Mouse (Mus musculus): ENCODE data around the gene Rtl6. TPM values are rescaled to one million over a fixed set of nuclear protein-coding genes. Genes with fewer than 3 reads are reported as not detected.

Gene Rtl6
- 13.1 and 14.9 TPM in 2 replicates for polyA plus RNA-seq (2016; fragmentation: Nextera tagmentation; extraction: Ambion mirVana)

DNA sequence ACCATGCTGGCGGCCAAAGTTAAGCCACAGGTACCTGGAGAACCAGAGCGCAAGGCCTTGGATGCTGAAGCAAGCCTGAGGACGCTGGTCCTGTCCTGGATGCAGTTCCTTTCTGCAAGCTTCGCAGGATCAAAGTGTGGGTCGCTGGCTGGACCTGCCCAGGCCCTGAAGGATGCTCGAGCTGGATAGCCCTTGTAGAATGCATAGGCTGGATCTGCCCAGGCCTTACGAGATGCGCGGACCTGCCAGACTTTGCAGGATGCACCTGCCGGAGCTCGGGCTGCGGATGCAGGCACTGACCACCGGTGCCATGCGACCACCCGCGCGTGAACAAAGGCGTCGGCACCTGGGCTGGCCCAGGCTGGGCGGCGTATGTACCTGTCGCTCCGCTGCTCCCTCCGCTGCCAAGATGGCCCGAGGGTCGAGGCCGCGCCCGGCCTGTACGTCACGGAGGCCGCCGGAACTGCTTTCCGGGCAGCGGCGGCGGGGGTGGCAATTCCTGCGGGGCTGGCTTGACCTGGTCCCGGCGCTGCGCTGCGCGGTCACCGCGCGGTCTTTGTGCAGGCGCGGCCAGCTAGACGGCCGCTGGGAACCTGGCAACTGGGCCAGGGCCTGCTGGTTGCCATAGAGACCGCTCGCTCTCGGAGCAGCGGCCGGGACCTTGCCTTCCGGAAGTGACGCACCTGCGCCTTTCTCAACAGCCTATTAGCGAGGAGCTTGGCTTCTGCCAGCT lies at the start of gene Rtl6:
Gene Rtl6, minus strand, starts transcription at position 635 of the 733 bp plus-strand sequence.
- peak within 1 kb of the TSS; percentile 94 for H3K27ac ChIP-seq
- WGBS = 10% methylated on average over 59 of the region's 59 CpGs

DNA sequence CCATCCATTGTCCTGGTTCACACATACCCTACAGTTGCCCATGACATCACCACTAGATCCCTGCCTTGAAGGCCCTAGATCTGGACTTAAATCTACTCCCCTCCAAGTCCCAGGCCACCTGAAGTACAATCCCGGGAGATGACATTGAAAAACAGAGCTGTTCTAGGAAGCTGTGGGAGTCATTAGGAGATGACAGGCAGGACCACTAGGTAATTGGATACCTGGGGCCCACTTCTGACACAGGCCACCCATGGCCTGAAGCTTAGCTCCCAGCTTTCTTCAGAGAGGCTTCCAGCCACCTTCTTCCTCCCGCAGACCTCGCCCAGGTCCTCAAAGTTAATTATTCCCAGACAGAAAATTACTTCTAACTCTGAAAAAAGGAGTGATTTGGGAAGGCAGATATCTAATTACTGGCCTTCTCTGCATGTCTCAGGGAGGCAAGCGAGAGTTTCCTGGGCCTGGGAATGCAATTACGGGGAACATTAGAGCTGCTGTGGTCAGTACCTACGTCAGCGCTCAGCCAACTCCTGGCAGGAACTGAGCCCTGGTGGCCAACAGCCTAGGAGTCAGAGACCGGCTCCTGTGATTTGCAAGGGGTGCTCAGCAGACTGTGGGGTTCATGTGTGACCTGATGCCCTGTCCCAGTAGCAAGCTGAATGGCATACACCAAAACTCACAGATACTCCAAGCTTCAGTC lies 45.8 kb upstream of the Rtl6 start:
- Histone ChIP-seq H3K27me3 (ENCODE audit: insufficient read depth, poor library complexity, severe bottlenecking) (no peaks in the 10 kb centered on the region; the same call in 1 of the 2 replicates), H3K4me3 (no peak overlapping the region), H3K36me3 (no peaks in the 10 kb centered on the region), H3K4me1 (0 out of 2 replicates have a peak, but pooled peaks cover under 1% of the 10 kb centered on the region), H3K9me3 (0 out of 2 replicates have a peak, but pooled peaks cover 3% of the 10 kb centered on the region), H3K27ac (no peak overlapping the region)
- no peak for DNase-seq (ENCODE audit: low spot score)
- WGBS = 78% methylated on average over 8 of the region's 8 CpGs

More for the DNA sequence above, at the start of gene Rtl6:
- Histone ChIP-seq H3K4me3 (peak within 1 kb of the TSS; percentile 77), H3K27me3 (ENCODE audit: insufficient read depth, poor library complexity, severe bottlenecking) (peaks cover 11% of the 10 kb centered on the region), H3K4me1 (peaks cover 19% of the 10 kb centered on the region), H3K9me3 (no peaks in the 10 kb centered on the region), H3K36me3 (peaks cover 24% of the 10 kb centered on the region)
- DNase-seq (ENCODE audit: low spot score) = peak; percentile 95

DNA sequence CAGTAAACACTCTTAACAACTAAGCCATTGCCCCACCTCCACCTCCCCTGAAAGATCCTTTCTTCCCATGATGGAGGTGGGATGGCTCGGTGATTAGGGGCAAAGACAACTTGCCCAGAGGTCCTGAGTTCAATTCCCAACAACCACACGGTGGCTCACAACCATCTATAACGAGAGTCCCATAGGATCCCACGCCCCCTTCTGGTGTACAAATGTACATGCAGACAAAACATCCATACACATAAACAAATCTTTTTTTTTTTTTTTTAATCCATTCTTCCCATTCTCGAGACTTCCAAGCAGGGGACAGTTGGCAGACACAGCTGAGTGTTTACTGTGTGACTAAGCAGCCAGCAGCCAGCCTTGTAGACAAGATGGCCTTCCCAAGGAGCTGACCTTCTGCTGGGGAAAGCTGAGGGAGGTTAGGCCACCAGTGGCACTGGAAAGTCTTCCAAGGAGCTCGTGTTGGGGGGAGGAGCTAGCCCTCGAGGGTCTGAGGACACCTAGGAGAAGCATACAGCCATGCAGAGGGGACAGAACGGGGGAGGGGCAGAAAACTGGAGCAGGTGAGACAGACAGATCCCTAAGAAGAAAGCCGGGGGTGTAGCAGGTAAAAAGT lies 43.5 kb upstream of the Rtl6 start:
- 0 out of 2 replicates have a peak, but pooled peaks cover 3% of the 10 kb centered on the region for H3K4me1 ChIP-seq
- no peak for DNase-seq (ENCODE audit: low spot score)
- H3K9me3 ChIP-seq = no peaks in the 10 kb centered on the region
- H3K4me3 ChIP-seq = no peak overlapping the region
- 71% methylated on average over 9 of the region's 9 CpGs for WGBS
- no peak overlapping the region for H3K27ac ChIP-seq
- H3K27me3 ChIP-seq (ENCODE audit: insufficient read depth, poor library complexity, severe bottlenecking) = peaks cover 6% of the 10 kb centered on the region; the same call in 1 of the 2 replicates
- no peaks in the 10 kb centered on the region for H3K36me3 ChIP-seq

DNA sequence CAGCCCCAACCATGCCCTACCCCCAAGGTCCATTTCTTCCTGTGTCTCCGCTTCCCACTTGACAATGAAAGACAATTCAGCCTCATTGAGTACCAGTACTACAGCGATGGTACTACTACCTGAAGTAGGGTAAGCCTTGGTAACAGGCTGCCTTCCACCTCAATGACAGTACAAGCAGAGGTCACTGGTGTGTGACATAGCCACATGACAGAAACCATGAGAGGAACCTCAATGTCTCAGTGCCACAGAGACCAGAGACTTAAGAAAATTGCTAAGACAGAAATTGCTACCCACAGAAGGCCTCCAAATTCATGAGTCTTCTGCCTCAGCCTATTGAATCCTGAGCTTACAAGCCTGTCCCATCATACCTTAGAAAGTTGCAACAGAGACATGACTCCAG lies 41.3 kb upstream of the Rtl6 start:
- Histone ChIP-seq H3K4me1 (peaks cover 3% of the 10 kb centered on the region; the same call in 1 of the 2 replicates), H3K4me3 (no peak overlapping the region), H3K27me3 (ENCODE audit: insufficient read depth, poor library complexity, severe bottlenecking) (peaks cover 7% of the 10 kb centered on the region; the same call in 1 of the 2 replicates), H3K9me3 (no peaks in the 10 kb centered on the region), H3K27ac (no peak overlapping the region), H3K36me3 (no peaks in the 10 kb centered on the region)
- 85% methylated on average over 2 of the region's 2 CpGs for WGBS
- no peak for DNase-seq (ENCODE audit: low spot score)

DNA sequence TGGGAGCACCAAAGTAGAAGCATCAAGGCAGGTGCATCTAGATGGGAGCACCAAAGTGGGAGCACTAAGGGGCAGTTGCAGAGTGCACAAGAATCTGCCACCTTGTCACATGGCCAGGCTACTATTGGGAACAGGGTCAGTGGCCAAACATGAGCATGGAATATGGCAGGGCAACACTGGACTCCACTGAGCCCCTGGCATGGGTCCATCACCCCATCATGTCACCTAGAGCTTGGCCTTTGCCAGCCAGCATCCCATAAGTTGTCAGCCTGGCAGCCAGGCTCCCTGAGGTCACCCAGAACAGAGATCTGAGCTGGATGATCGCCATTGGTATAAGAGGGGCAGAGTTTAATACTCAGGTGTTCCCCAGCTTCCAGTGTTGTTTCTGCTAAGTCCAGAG lies 40.2 kb upstream of the Rtl6 start:
- H3K36me3 ChIP-seq = no peaks in the 10 kb centered on the region
- H3K4me3 ChIP-seq = no peak overlapping the region
- peaks cover 7% of the 10 kb centered on the region for H3K4me1 ChIP-seq
- peaks cover 7% of the 10 kb centered on the region; the same call in 1 of the 2 replicates for H3K27me3 ChIP-seq (ENCODE audit: insufficient read depth, poor library complexity, severe bottlenecking)
- no peak overlapping the region for H3K27ac ChIP-seq
- WGBS = 78% methylated on average over 1 of the region's 1 CpGs
- H3K9me3 ChIP-seq = no peaks in the 10 kb centered on the region
- no peak for DNase-seq (ENCODE audit: low spot score)

DNA sequence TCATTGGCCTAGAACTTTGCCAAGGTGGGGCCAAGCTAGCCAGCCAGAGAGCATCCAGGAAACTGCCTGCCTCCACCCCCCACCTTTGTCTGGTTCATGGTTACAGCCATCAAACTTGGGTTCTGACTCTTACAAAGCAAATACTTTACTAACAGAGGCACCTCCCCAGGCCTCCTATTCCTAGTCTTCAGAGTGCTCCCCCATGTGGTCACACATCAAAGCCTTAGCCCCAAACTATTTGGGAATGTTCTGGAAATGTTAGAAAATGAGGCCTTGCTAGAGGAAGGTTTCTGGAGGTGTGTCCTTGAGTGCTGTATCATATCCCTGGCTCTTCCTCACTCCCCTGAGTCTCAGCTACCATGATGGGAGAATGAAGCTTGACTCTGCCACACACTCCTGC lies 39.4 kb upstream of the Rtl6 start:
- Histone ChIP-seq H3K4me1 (peaks cover 15% of the 10 kb centered on the region), H3K9me3 (no peaks in the 10 kb centered on the region), H3K27me3 (ENCODE audit: insufficient read depth, poor library complexity, severe bottlenecking) (peaks cover 7% of the 10 kb centered on the region; the same call in 1 of the 2 replicates), H3K36me3 (no peaks in the 10 kb centered on the region), H3K27ac (no peak overlapping the region), H3K4me3 (no peak overlapping the region)
- no peak for DNase-seq (ENCODE audit: low spot score)

DNA sequence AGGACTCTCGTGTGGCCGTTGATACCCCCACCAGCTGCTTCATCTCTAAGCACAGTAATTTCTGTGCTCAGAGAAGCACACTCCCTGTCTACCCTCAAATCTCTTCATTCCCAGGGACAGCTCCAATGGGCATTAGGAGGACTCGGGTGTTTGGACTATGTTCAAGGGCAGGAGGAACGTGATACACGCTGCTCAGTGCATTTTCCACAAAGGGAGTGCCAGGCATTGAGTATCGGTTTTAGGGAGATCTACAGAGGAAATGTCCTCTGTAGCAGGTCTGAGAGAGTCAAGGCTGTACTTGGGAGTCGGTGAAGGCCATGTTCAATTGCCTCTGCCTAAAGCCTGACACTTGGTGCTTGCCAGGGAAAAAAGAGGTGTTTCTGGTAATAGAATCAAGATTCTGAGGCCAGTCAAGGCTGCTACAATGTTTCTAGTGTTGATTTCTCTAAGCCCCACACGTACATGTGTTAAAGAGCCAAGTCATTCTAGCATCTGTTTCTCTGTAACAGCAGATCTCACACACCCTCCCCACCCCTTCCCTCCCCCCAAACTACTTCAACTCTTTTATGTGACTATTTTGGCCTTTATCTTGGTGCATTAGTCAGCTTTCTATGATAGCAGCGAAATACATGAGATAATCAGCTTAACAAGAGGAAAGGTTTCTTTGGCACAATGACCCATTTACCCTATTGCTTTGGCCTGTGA lies 37.8 kb upstream of the Rtl6 start:
- H3K27ac ChIP-seq = no peak overlapping the region
- peaks cover 14% of the 10 kb centered on the region; the same call in 1 of the 2 replicates for H3K27me3 ChIP-seq (ENCODE audit: insufficient read depth, poor library complexity, severe bottlenecking)
- no peaks in the 10 kb centered on the region for H3K36me3 ChIP-seq
- H3K4me1 ChIP-seq = peaks cover 24% of the 10 kb centered on the region
- no peaks in the 10 kb centered on the region for H3K9me3 ChIP-seq
- no peak for DNase-seq (ENCODE audit: low spot score)
- 63% methylated on average over 9 of the region's 9 CpGs for WGBS
- H3K4me3 ChIP-seq = no peak overlapping the region

DNA sequence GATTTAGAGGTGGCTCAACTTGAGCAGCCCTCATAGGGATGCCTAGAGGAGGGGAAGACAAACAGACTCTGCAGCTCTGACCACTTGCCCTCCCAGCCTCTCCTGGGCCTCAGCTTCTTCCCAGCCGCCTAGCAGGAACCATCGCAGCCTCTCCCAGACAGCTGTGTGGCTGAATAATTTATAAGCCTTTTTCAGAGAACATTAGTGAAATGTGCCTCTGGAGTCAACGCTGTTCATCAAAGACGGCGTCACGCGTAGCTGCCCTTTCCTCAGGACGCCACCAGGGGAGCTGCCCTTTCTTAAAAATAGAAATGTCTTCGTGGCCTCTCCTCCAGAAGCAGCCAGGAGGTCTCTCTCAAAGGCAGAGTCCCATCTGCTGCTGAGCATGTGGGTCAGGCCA lies 35.9 kb upstream of the Rtl6 start:
- Histone ChIP-seq H3K27me3 (ENCODE audit: insufficient read depth, poor library complexity, severe bottlenecking) (peaks cover 25% of the 10 kb centered on the region), H3K36me3 (no peaks in the 10 kb centered on the region), H3K4me1 (peaks cover 28% of the 10 kb centered on the region), H3K27ac (no peak overlapping the region), H3K9me3 (no peaks in the 10 kb centered on the region), H3K4me3 (no peak overlapping the region)
- no peak for DNase-seq (ENCODE audit: low spot score)
- 50% methylated on average over 9 of the region's 9 CpGs for WGBS

DNA sequence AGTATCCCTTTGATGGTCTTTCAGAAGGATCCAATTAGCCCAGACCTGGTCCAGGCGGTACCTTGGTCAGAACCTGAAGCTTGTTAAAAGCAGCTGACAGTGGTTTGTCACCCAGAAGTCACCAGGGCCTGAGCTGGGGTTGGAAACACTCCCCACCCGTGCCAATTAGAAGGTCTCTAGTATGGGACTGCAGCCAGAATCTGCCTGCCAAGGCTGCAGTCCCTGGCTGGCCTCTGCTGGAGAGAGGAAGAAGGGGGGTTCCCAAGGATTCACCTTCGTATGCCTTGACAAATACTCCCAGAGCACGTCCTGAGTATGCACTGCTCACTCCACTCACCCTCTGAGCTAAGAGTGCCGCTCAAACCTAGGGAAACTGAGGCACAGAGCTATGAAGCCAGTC lies 34.6 kb upstream of the Rtl6 start:
- H3K36me3 ChIP-seq = no peaks in the 10 kb centered on the region
- no peak for DNase-seq (ENCODE audit: low spot score)
- no peak overlapping the region for H3K4me3 ChIP-seq
- no peak overlapping the region for H3K27ac ChIP-seq
- H3K4me1 ChIP-seq = peaks cover 25% of the 10 kb centered on the region
- WGBS = 64% methylated on average over 5 of the region's 5 CpGs
- H3K27me3 ChIP-seq (ENCODE audit: insufficient read depth, poor library complexity, severe bottlenecking) = peaks cover 25% of the 10 kb centered on the region
- H3K9me3 ChIP-seq = no peaks in the 10 kb centered on the region

DNA sequence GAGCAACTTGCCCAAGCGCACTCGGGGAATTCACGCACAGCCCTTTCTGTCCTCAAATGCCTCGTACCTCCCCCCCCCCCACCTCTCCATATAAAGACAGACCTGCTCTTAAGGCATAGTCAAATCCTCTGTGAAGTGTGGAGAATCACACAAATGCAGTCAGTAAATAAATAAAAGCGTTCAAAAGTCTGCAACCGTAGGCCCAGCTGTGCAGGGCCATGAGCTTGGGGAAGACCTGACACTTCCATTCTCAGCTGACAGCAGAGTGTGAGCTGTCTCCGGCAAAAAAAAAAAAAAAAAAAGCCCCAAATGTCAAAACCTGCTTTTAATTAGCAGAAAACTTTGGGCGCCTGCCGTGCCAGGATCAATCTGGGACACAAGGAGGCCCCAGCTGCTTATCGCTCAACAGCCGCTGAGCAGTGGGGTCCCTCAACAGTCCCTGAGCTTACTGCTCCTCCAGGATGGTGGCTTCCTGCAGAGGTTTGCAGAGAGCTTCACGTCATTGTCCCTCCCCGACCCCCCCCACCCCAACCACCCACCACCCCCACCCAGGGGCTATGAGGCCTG lies 34.0 kb upstream of the Rtl6 start:
- Histone ChIP-seq H3K9me3 (no peaks in the 10 kb centered on the region), H3K36me3 (no peaks in the 10 kb centered on the region), H3K4me3 (no peak overlapping the region), H3K27ac (no peak overlapping the region), H3K4me1 (peaks cover 25% of the 10 kb centered on the region), H3K27me3 (ENCODE audit: insufficient read depth, poor library complexity, severe bottlenecking) (peaks cover 25% of the 10 kb centered on the region)
- WGBS = 32% methylated on average over 13 of the region's 13 CpGs
- no peak for DNase-seq (ENCODE audit: low spot score)

DNA sequence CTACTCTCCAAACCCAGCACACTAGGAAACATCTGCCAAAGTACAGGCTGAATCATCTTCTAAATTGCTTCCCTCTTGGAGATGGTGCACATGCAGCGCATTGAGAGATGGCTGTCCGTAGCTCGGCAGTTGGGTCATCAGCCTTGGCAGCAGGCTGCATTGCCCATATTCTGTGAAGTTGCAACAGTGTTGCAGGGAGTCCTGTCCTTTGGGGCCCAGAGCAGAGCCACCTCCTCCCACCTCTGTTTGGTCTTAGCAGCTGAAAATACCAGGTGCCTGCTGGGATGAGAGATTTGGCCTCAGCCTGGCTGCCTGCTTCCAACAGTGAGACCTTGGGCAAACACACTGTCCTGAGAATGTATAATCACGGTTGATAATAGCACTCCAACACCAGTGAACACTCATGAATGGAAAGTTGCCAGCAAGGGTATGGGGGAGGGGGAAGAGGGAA lies 30.8 kb upstream of the Rtl6 start:
- 59% methylated on average over 4 of the region's 4 CpGs for WGBS
- DNase-seq (ENCODE audit: low spot score) = no peak

DNA sequence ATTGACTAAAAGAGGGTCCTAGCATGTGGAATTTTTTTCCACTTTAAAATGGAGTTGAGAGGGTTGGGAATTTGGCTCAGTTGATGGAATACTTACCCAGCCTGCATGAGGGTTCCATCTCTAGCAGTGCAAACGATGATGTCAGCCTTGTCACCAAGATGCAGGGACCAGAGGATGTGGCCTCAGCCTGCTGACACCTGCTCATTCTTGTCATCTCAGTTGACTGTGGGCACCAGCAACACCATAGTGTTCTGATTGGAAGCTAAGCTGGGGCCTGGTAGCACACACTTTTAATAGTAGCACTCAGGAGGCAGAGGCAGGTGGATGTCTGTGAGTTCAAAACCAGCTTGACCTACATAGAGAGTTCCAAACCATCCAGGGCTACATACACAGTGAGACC lies 21.0 kb upstream of the Rtl6 start:
- Histone ChIP-seq H3K4me1 (no peaks in the 10 kb centered on the region), H3K27me3 (ENCODE audit: insufficient read depth, poor library complexity, severe bottlenecking) (no peaks in the 10 kb centered on the region), H3K9me3 (no peaks in the 10 kb centered on the region), H3K27ac (no peak overlapping the region), H3K36me3 (no peaks in the 10 kb centered on the region), H3K4me3 (no peak overlapping the region)
- WGBS = 69% methylated on average over 1 of the region's 1 CpGs
- no peak for DNase-seq (ENCODE audit: low spot score)

More for the DNA sequence above, 30.8 kb upstream of the Rtl6 start:
- Histone ChIP-seq H3K4me1 (peaks cover 25% of the 10 kb centered on the region), H3K9me3 (no peaks in the 10 kb centered on the region), H3K27me3 (ENCODE audit: insufficient read depth, poor library complexity, severe bottlenecking) (peaks cover 19% of the 10 kb centered on the region), H3K36me3 (no peaks in the 10 kb centered on the region), H3K27ac (no peak overlapping the region), H3K4me3 (no peak overlapping the region)

Measured in heart, embryonic 10.5 days (tissue).